Comparison of ENCODE assay signal across 8 mouse cellular contexts in the genomic region with DNA sequence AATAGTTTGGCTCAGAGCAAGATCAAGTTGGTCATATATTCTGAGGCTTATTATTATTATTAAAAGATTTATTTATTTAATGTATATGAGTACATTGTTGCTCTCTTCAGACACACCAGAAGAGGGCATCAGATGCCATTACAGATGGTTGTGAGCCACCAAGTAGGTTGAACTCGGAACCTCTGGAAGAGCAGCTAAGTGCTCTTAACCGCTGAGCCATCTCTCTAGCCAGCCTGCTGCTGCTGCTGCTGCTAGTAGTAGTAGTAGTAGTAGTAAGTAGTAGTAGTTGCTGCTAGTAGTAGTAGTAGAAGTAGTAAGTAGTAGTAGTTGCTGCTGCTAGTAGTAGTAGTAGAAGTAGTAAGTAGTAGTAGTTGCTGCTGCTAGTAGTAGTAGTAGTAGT. TPM values are rescaled to one million over a fixed set of nuclear protein-coding genes. Genes with fewer than 3 reads are reported as not detected.
DNase-seq lines count a peak whose midpoint lies in the region; ATAC-seq and TF ChIP-seq lines count a peak whose summit lies in the region.
"Not testable (repeated sequence)": the region's sequence is repeated elsewhere in the genome, so short reads cannot be mapped to it uniquely, and the experiment has no call there.

No protein-coding gene starts in this region.

- H3K9me3 ChIP-seq in forebrain, embryonic 13.5 days (replicated peaks); heart, embryonic 16.5 days (replicated peaks; ENCODE audit: control insufficient read depth, low read length); intestine, postnatal 0 days (ENCODE audit: control insufficient read depth); limb, embryonic 15.5 days; neural tube, embryonic 13.5 days: not testable (repeated sequence)

- H3K4me3 ChIP-seq in cortical plate, adult 2 months (ENCODE audit: insufficient read depth, low read length), result peak overlapping the region; percentile 37; the same call in 1 of the 2 replicates
- H3K4me3 ChIP-seq in forebrain, embryonic 13.5 days, result peak overlapping the region; percentile 55
- peak overlapping the region; percentile 62 for H3K4me3 ChIP-seq in heart, embryonic 16.5 days (ENCODE audit: low read length)
- H3K4me3 ChIP-seq in intestine, postnatal 0 days (ENCODE audit: low read depth, low read length), result peak overlapping the region; percentile 50
- peak overlapping the region; percentile 56 for H3K4me3 ChIP-seq in limb, embryonic 15.5 days
- H3K4me3 ChIP-seq in macrophage (ENCODE audit: inconsistent target), result peak overlapping the region; percentile 64
- peak overlapping the region; percentile 54 for H3K4me3 ChIP-seq in neural tube, embryonic 13.5 days

- H3K9ac ChIP-seq in forebrain, embryonic 13.5 days, result peak overlapping the region; percentile 77; the same call in 1 of the 2 replicates
- H3K9ac ChIP-seq in heart, embryonic 16.5 days (ENCODE audit: low read length), result peak overlapping the region; percentile 78; the same call in 1 of the 2 replicates
- H3K9ac ChIP-seq in intestine, postnatal 0 days (ENCODE audit: low read depth, low read length); limb, embryonic 15.5 days: not testable (repeated sequence)
- peak overlapping the region; percentile 84 for H3K9ac ChIP-seq in neural tube, embryonic 13.5 days

- H3K4me1 ChIP-seq in cortical plate, adult 2 months (ENCODE audit: control insufficient read depth, insufficient read depth, low read length); heart, embryonic 16.5 days (ENCODE audit: control insufficient read depth, insufficient read depth, low read length); intestine, postnatal 0 days (replicated peaks; ENCODE audit: control insufficient read depth, insufficient read depth, low read length): not testable (repeated sequence)
- peaks cover 30% of the 10 kb centered on the region for H3K4me1 ChIP-seq in forebrain, embryonic 13.5 days
- H3K4me1 ChIP-seq in limb, embryonic 15.5 days, result peaks cover 25% of the 10 kb centered on the region
- peaks cover 29% of the 10 kb centered on the region for H3K4me1 ChIP-seq in neural tube, embryonic 13.5 days (replicated peaks)

- H3K36me3 ChIP-seq in forebrain, embryonic 13.5 days (ENCODE audit: poor library complexity, severe bottlenecking); heart, embryonic 16.5 days (ENCODE audit: control insufficient read depth, insufficient read depth); intestine, postnatal 0 days (ENCODE audit: control insufficient read depth, insufficient read depth); limb, embryonic 15.5 days; macrophage (ENCODE audit: inconsistent target); neural tube, embryonic 13.5 days: not testable (repeated sequence)

- H3K79me2 ChIP-seq in macrophage (ENCODE audit: inconsistent target), result peaks cover 33% of the 10 kb centered on the region

- not testable (repeated sequence) for H3K27ac ChIP-seq in cortical plate, adult 2 months (ENCODE audit: insufficient read depth, low read length)
- H3K27ac ChIP-seq in forebrain, embryonic 13.5 days, result peak overlapping the region; percentile 91
- H3K27ac ChIP-seq in heart, embryonic 16.5 days (ENCODE audit: low read length), result peak overlapping the region; percentile 96
- H3K27ac ChIP-seq in intestine, postnatal 0 days (ENCODE audit: low read depth, low read length), result peak overlapping the region; percentile 95; the same call in 1 of the 2 replicates
- peak overlapping the region; percentile 83; the same call in 1 of the 2 replicates for H3K27ac ChIP-seq in limb, embryonic 15.5 days
- H3K27ac ChIP-seq in macrophage, result peak overlapping the region; percentile 57
- peak overlapping the region; percentile 92 for H3K27ac ChIP-seq in neural tube, embryonic 13.5 days (replicated peaks)

- TF ChIP-seq POLR2A in cortical plate, adult 2 months (IDR thresholded peaks at IDR 0.05; ENCODE audit: extremely low read depth, insufficient read depth, low read length), result not testable (repeated sequence)

- not testable (repeated sequence) for ATAC-seq in forebrain, embryonic 13.5 days; heart, embryonic 16.5 days (replicated peaks; ENCODE audit: extremely low read depth, insufficient read depth, low FRiP score); intestine, postnatal 0 days; limb, embryonic 15.5 days (ENCODE audit: insufficient number of reproducible peaks, low FRiP score, low TSS enrichment, low read depth); neural tube, embryonic 13.5 days (ENCODE audit: low read depth)

- TF ChIP-seq CTCF in cortical plate, adult 2 months (IDR thresholded peaks at IDR 0.05; ENCODE audit: extremely low read depth, insufficient read depth, low read length), result not testable (repeated sequence)
- TF ChIP-seq CTCF in intestine, postnatal 0 days (IDR thresholded peaks at IDR 0.05; ENCODE audit: low read depth), result peak; percentile 28; the same call in 1 of the 2 replicates

- WGBS in forebrain, embryonic 13.5 days, result 74% methylated on average over 2 of the region's 2 CpGs
- WGBS in heart, embryonic 16.5 days, result 58% methylated on average over 2 of the region's 2 CpGs
- WGBS in intestine, postnatal 0 days, result 67% methylated on average over 2 of the region's 2 CpGs
- 67% methylated on average over 2 of the region's 2 CpGs for WGBS in limb, embryonic 15.5 days
- WGBS in macrophage (ENCODE audit: missing documents), result 43% methylated on average over 2 of the region's 2 CpGs
- 75% methylated on average over 2 of the region's 2 CpGs for WGBS in neural tube, embryonic 13.5 days

- DNase-seq in 416B (ENCODE audit: low read depth), result peak; percentile 59

- not testable (repeated sequence) for H3K27me3 ChIP-seq in forebrain, embryonic 13.5 days; heart, embryonic 16.5 days (ENCODE audit: control insufficient read depth, insufficient read depth, low read length); intestine, postnatal 0 days (replicated peaks; ENCODE audit: control insufficient read depth, insufficient read depth, low read length); limb, embryonic 15.5 days; neural tube, embryonic 13.5 days

- peak overlapping the region; percentile 76 for H3K4me2 ChIP-seq in forebrain, embryonic 13.5 days
- peak overlapping the region; percentile 84 for H3K4me2 ChIP-seq in heart, embryonic 16.5 days (ENCODE audit: low read depth, low read length)
- H3K4me2 ChIP-seq in intestine, postnatal 0 days (replicated peaks; ENCODE audit: low read depth), result peak overlapping the region; percentile 70
- H3K4me2 ChIP-seq in limb, embryonic 15.5 days, result peak overlapping the region; percentile 81
- peak overlapping the region; percentile 86 for H3K4me2 ChIP-seq in neural tube, embryonic 13.5 days

RNA-seq across cellular contexts. Expression of a gene that starts 3.2 kb away (rescaled TPM):
- polyA plus RNA-seq in cortical plate, adult 2 months (2012; rRNA removed), result 17.6 and 20.9 TPM in 2 replicates
- 34.9 and 37.7 TPM in 2 replicates for polyA plus RNA-seq in forebrain, embryonic 13.5 days (2015; fragmentation: Nextera tagmentation; extraction: Ambion mirVana)
- 16.7 and 19.2 TPM in 2 replicates for polyA plus RNA-seq in heart, embryonic 16.5 days (2015; fragmentation: Nextera tagmentation; extraction: Ambion mirVana)
- polyA plus RNA-seq in intestine, postnatal 0 days (2015; fragmentation: Nextera tagmentation; extraction: Ambion mirVana), result 6.4 and 7.2 TPM in 2 replicates
- 23.6 and 25.0 TPM in 2 replicates for polyA plus RNA-seq in limb, embryonic 15.5 days (2015; fragmentation: Nextera tagmentation; extraction: Ambion mirVana)
- 10 to 100 TPM; 10.2 to 70.3 (median 32.6) TPM for total RNA-seq in macrophage (2018; cell fraction: chromatin; rRNA removed)
- 10 to 100 TPM in 2 of 26 experiments, 1 to 10 TPM in 24; 4.9 to 12.5 (median 7.7) TPM for total RNA-seq in macrophage (2018; cell fraction: cytosol; rRNA removed)
- 10 to 100 TPM in 22 of 26 experiments, 1 to 10 TPM in 4; 6.4 to 54.1 (median 15.0) TPM for total RNA-seq in macrophage (2018; cell fraction: nucleus; rRNA removed)
- polyA plus RNA-seq in macrophage (2018), result 2.4 to 12.1 TPM (median 5.6 TPM) in 3 replicates
- 19.1 and 21.9 TPM in 2 replicates for polyA plus RNA-seq in neural tube, embryonic 13.5 days (2015; fragmentation: Nextera tagmentation; extraction: Ambion mirVana)

RNA-seq across cellular contexts. Expression of a gene that starts 4.3 kb away (rescaled TPM):
- 47.0 and 50.0 TPM in 2 replicates for polyA plus RNA-seq in cortical plate, adult 2 months (2012; rRNA removed)
- polyA plus RNA-seq in forebrain, embryonic 13.5 days (2015; fragmentation: Nextera tagmentation; extraction: Ambion mirVana), result 55.6 and 67.4 TPM in 2 replicates
- 44.4 and 49.5 TPM in 2 replicates for polyA plus RNA-seq in heart, embryonic 16.5 days (2015; fragmentation: Nextera tagmentation; extraction: Ambion mirVana)
- 9.4 and 10.7 TPM in 2 replicates for polyA plus RNA-seq in intestine, postnatal 0 days (2015; fragmentation: Nextera tagmentation; extraction: Ambion mirVana)
- 42.5 TPM in 2 replicates for polyA plus RNA-seq in limb, embryonic 15.5 days (2015; fragmentation: Nextera tagmentation; extraction: Ambion mirVana)
- 10 to 100 TPM in 17 of 26 experiments, 1 to 10 TPM in 9; 4.4 to 36.3 (median 13.8) TPM for total RNA-seq in macrophage (2018; cell fraction: chromatin; rRNA removed)
- total RNA-seq in macrophage (2018; cell fraction: cytosol; rRNA removed), result 10 to 100 TPM in 18 of 26 experiments, 1 to 10 TPM in 8; 7.0 to 20.5 (median 12.6) TPM
- 10 to 100 TPM in 15 of 26 experiments, 1 to 10 TPM in 11; 4.4 to 32.5 (median 12.4) TPM for total RNA-seq in macrophage (2018; cell fraction: nucleus; rRNA removed)
- 17.1 to 28.9 TPM (median 20.6 TPM) in 3 replicates for polyA plus RNA-seq in macrophage (2018)
- polyA plus RNA-seq in neural tube, embryonic 13.5 days (2015; fragmentation: Nextera tagmentation; extraction: Ambion mirVana), result 49.6 and 52.8 TPM in 2 replicates

RNA-seq across cellular contexts. Expression of a gene that starts 34.0 kb away (rescaled TPM):
- polyA plus RNA-seq in cortical plate, adult 2 months (2012; rRNA removed), result 0.57 and 1.2 TPM in 2 replicates
- 143 and 149 TPM in 2 replicates for polyA plus RNA-seq in forebrain, embryonic 13.5 days (2015; fragmentation: Nextera tagmentation; extraction: Ambion mirVana)
- 85.7 and 95.3 TPM in 2 replicates for polyA plus RNA-seq in heart, embryonic 16.5 days (2015; fragmentation: Nextera tagmentation; extraction: Ambion mirVana)
- 24.3 and 26.2 TPM in 2 replicates for polyA plus RNA-seq in intestine, postnatal 0 days (2015; fragmentation: Nextera tagmentation; extraction: Ambion mirVana)
- 111 and 121 TPM in 2 replicates for polyA plus RNA-seq in limb, embryonic 15.5 days (2015; fragmentation: Nextera tagmentation; extraction: Ambion mirVana)
- total RNA-seq in macrophage (2018; cell fraction: chromatin; rRNA removed), result 10 to 100 TPM in 7 of 26 experiments, 1 to 10 TPM in 15, under 1 TPM in 2, not detected in 2; 0.53 to 31.9 (median 6.0) TPM
- 1 to 10 TPM; 1.8 to 7.3 (median 4.3) TPM for total RNA-seq in macrophage (2018; cell fraction: cytosol; rRNA removed)
- total RNA-seq in macrophage (2018; cell fraction: nucleus; rRNA removed), result 10 to 100 TPM in 3 of 26 experiments, 1 to 10 TPM in 21, under 1 TPM in 1, not detected in 1; 0.69 to 20.2 (median 3.6) TPM
- 4.2 to 8.5 TPM (median 7.3 TPM) in 3 replicates for polyA plus RNA-seq in macrophage (2018)
- polyA plus RNA-seq in neural tube, embryonic 13.5 days (2015; fragmentation: Nextera tagmentation; extraction: Ambion mirVana), result 22.7 and 33.0 TPM in 2 replicates

RNA-seq across cellular contexts. Expression of a gene that starts 36.5 kb away (rescaled TPM):
- 33.8 and 37.5 TPM in 2 replicates for polyA plus RNA-seq in cortical plate, adult 2 months (2012; rRNA removed)
- 46.8 and 49.3 TPM in 2 replicates for polyA plus RNA-seq in forebrain, embryonic 13.5 days (2015; fragmentation: Nextera tagmentation; extraction: Ambion mirVana)
- 79.2 and 84.3 TPM in 2 replicates for polyA plus RNA-seq in heart, embryonic 16.5 days (2015; fragmentation: Nextera tagmentation; extraction: Ambion mirVana)
- polyA plus RNA-seq in intestine, postnatal 0 days (2015; fragmentation: Nextera tagmentation; extraction: Ambion mirVana), result 13.6 and 16.5 TPM in 2 replicates
- 39.0 and 42.1 TPM in 2 replicates for polyA plus RNA-seq in limb, embryonic 15.5 days (2015; fragmentation: Nextera tagmentation; extraction: Ambion mirVana)
- total RNA-seq in macrophage (2018; cell fraction: chromatin; rRNA removed), result 1 to 10 TPM in 1 of 26 experiments, not detected in 25; 3.0 TPM
- 1 to 10 TPM; 1.1 to 3.7 (median 2.2) TPM for total RNA-seq in macrophage (2018; cell fraction: cytosol; rRNA removed)
- 1 to 10 TPM in 4 of 26 experiments, under 1 TPM in 1, not detected in 21; 0.94 to 2.8 (median 2.1) TPM for total RNA-seq in macrophage (2018; cell fraction: nucleus; rRNA removed)
- polyA plus RNA-seq in macrophage (2018), result 2.4 to 11.2 TPM (median 3.4 TPM) in 3 replicates
- 27.6 and 33.7 TPM in 2 replicates for polyA plus RNA-seq in neural tube, embryonic 13.5 days (2015; fragmentation: Nextera tagmentation; extraction: Ambion mirVana)

RNA-seq across cellular contexts. Expression of a gene that starts 43.5 kb away (rescaled TPM):
- 12.2 and 12.8 TPM in 2 replicates for polyA plus RNA-seq in cortical plate, adult 2 months (2012; rRNA removed)
- polyA plus RNA-seq in forebrain, embryonic 13.5 days (2015; fragmentation: Nextera tagmentation; extraction: Ambion mirVana), result 1.2 and 1.4 TPM in 2 replicates
- polyA plus RNA-seq in heart, embryonic 16.5 days (2015; fragmentation: Nextera tagmentation; extraction: Ambion mirVana), result 1.7 and 2.2 TPM in 2 replicates
- polyA plus RNA-seq in intestine, postnatal 0 days (2015; fragmentation: Nextera tagmentation; extraction: Ambion mirVana), result 1.9 and 2.3 TPM in 2 replicates
- 2.1 and 2.3 TPM in 2 replicates for polyA plus RNA-seq in limb, embryonic 15.5 days (2015; fragmentation: Nextera tagmentation; extraction: Ambion mirVana)
- total RNA-seq in macrophage (2018; cell fraction: chromatin; rRNA removed), result 1 to 10 TPM in 18 of 26 experiments, under 1 TPM in 6, not detected in 2; 0.16 to 7.9 (median 2.2) TPM
- total RNA-seq in macrophage (2018; cell fraction: cytosol; rRNA removed), result 1 to 10 TPM; 1.5 to 5.1 (median 3.0) TPM
- total RNA-seq in macrophage (2018; cell fraction: nucleus; rRNA removed), result 10 to 100 TPM in 1 of 26 experiments, 1 to 10 TPM in 21, under 1 TPM in 4; 0.31 to 13.4 (median 3.1) TPM
- 2.7 to 3.2 TPM (median 2.7 TPM) in 3 replicates for polyA plus RNA-seq in macrophage (2018)
- 2.0 and 2.5 TPM in 2 replicates for polyA plus RNA-seq in neural tube, embryonic 13.5 days (2015; fragmentation: Nextera tagmentation; extraction: Ambion mirVana)
